Mouse (Mus musculus): ENCODE data around the gene Nfam1.

The Nfam1 gene

GRCm38 (mm10) chr15:83038812-83039211 is 5.7 kb upstream of the Nfam1 start:
- DNase-seq (ENCODE audit: low spot score in 2 of 2): no peak

- peak; percentile 66 to 81 for DNase-seq (ENCODE audit: low spot score in 2 of 2)
Measured at GRCm38 (mm10) chr15:83037755-83038483, 4.8 kb upstream of the Nfam1 start.

- peak in 1 of 2 experiments; percentile 60 for DNase-seq (ENCODE audit: low spot score in 2 of 2)
Measured at GRCm38 (mm10) chr15:83036900-83037519, 3.9 kb upstream of the Nfam1 start.

- DNase-seq (ENCODE audit: low spot score in 2 of 2): no peak
Measured at GRCm38 (mm10) chr15:83036089-83036488, 3.0 kb upstream of the Nfam1 start.

- DNase-seq (ENCODE audit: low spot score in 2 of 2): peak in 1 of 2 experiments; percentile 52
Measured at GRCm38 (mm10) chr15:83034275-83034977, 1.3 kb upstream of the Nfam1 start.

- no peak for DNase-seq (ENCODE audit: low spot score in 2 of 2)
Measured at GRCm38 (mm10) chr15:83030884-83031283, 2.2 kb downstream of the Nfam1 start.

- no peak for DNase-seq (ENCODE audit: low spot score in 2 of 2)
Measured at GRCm38 (mm10) chr15:83029725-83030718, 3.1 kb downstream of the Nfam1 start.

GRCm38 (mm10) chr15:83026129-83026528 is 7.0 kb downstream of the Nfam1 start:
- no peak for DNase-seq (ENCODE audit: low spot score in 2 of 2)

DNA sequence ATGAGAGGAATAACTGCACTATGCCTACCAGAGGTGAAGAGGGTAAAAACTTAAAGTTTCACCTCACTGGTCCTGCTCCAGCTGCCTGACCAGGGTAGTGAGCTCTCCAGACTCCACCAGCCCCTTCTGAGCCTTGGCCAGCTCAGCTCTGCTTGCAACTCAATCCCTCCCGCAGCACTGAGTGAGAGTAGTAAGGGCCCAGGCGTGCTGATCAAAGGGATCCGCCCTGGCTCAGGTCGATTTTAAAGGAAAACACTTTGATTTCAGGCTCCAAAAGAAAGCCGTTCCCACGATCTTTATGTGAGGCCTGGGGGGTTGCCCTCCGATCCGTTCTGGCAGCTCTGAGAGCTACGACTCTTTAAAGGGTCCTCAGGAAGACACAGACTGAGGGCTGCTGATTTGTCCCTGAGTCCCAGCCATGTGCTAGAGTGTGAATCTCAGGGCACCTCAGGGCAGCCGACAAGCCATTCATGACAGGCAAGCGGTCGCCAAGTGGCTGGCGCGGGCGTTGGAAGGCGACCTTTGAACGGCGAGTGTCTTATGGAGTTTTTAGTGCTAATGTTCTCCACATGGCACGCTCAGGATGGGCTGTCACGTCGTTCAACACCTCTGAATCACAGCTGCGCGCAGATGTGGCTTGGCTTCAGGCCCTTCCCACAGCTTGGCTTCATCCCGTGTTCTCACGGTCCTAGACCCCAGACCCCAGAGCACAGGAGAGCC is 7.9 kb downstream of the Nfam1 start:
- DNase-seq (ENCODE audit: low spot score in 2 of 2): no peak

- DNase-seq (ENCODE audit: low spot score in 2 of 2): no peak
Measured at GRCm38 (mm10) chr15:83022947-83023346, 10.2 kb downstream of the Nfam1 start.

DNA sequence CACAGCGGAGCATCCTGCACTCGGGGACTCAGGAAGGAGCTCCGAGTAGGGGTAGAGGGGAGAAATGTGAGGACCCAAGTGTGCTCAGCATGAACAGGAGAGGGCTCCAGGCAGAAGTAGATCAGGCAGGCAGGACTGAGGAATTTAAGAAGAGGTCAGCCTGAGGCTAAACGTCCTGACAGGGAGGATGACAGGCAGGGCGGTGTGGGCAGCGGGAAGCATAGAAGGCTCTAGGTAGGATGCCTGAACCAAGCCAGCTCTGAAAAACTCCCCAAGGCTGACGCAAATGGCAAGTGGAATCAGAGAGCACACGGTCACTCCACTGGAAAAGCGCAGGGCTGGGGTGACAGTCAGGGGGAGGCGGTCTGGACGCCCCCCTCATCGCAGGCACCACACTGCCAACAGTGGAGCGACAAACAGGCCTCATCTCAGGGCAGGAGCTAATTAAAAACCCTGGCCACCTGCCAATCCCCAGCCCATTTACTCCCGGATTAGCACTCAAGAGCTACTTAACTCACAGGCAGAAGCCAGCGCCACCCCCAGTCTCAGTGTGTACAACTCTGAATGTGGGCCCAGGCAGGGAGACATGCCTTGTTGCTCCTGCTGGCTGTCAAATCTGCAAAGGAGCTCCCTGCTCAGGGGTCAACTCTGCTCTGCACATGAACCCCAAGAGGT is 22.0 kb downstream of the Nfam1 start:
- peak; percentile 81 to 87 for DNase-seq (ENCODE audit: low spot score in 2 of 2)

- DNase-seq (ENCODE audit: low spot score in 2 of 2): no peak
Measured at GRCm38 (mm10) chr15:83010423-83010822, 22.7 kb downstream of the Nfam1 start.

- no peak for DNase-seq (ENCODE audit: low spot score in 2 of 2)
Measured at GRCm38 (mm10) chr15:83009532-83009931, 23.6 kb downstream of the Nfam1 start.

GRCm38 (mm10) chr15:83008761-83009423 is 24.2 kb downstream of the Nfam1 start:
- no peak for DNase-seq (ENCODE audit: low spot score in 2 of 2)

DNA sequence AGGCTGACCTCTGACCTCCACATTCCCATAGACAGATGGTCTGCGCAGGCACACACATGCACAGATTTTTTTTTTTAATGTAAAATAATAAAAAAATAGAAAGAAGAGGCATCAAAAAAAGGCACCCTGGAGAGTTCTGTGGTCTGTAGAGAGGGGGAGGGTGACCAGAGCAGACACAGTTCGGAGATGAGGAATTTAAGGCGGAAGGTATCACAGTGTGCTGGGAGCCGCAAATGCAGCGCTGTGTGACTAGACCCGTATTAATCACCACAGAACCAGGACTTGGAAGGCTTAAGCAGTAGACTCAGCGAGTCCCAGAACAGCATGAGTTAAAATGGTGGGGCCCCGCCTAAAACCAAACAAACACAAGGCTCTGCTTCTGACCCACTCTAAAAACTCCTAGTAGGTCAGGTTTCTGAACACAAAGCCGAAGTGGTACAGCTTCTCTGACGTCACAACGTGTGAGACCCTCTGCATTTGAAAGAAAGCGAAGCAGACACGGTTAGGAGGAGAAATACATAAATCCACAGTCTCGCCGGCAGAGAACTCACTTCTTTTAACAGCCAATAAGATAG is 25.7 kb downstream of the Nfam1 start:
- no peak for DNase-seq (ENCODE audit: low spot score in 2 of 2)

DNA sequence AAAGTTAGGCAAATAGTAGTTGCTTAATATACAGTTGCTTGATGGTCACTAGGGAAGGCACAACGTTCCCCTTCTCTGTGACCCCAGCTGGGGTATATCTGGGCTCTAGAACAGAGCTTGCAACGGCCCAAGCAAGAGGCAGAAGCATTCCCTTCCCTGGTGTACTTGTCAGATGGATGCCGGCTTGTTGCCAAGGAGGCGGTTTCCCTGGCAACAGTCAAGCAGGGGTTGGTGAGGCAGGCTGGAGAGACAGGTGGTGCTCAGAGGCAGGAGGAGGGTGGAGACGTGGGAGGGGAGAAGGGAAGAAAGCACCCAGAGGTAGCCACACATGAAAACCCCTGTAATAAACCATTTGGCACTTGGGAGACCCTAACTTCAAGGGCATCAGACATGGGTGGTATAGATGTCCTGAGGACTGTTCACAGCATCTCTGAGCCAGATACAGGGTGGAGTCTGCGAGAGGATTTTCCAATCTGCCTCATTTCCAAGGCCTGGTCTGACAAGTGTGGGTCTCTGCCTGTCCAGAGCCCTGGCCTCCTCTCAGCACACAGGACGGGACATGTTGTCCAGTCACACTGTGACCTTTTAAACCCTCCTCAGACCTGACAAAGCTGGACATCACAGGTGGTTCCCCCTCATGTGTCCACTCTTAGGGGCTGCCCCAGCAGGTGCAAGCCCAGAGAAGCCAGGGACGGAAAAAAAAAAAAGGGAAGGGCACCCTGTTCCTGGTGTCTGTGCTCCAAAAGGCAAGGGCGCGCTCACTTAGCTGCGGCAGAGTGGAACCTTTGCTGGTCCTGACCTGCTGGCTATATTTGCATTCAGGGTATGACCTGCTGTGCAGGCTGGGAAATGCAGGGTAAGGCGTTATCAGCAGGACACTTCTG is 30.2 kb downstream of the Nfam1 start:
- DNase-seq (ENCODE audit: low spot score in 2 of 2): peak; percentile 86 to 88

- no peak for DNase-seq (ENCODE audit: low spot score in 2 of 2)
Measured at GRCm38 (mm10) chr15:82998811-82999221, 34.3 kb downstream of the Nfam1 start.

DNA sequence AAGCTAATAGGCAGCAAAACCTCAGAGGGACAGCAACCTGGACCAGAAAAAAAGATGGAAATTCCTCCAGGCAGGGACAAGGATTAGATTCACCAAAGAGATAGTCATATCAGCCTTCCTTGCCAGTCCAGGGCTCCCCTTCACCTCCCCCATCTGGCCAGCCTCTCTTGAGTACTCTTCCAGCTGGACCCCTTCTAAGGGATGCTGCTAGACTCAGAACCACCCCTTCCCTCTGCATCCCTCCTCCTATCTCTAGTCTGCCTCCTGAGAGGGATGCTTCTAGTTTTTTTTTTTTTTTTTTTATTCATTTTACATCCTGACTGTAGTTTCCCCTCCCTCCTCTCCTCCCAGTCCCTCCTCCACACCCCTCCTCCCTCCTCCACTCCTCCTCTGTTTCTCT is 36.7 kb downstream of the Nfam1 start:
- DNase-seq (ENCODE audit: low spot score in 2 of 2): no peak
